Mouse (Mus musculus) cerebellum, adult 2 months (tissue): ENCODE measurements around the gene Pdxk. TPM values are rescaled to one million over a fixed set of nuclear protein-coding genes. Genes with fewer than 3 reads are reported as not detected.
"Not testable (repeated sequence)": the region's sequence is repeated elsewhere in the genome, so short reads cannot be mapped to it uniquely, and the experiment has no call there.

ENCODE experiments used
- DNase-seq, 2 experiments: peaks; one replicate each; pipeline ENCODE4 v3.0.0; 2021
- H3K27ac ChIP-seq: fragments of 200-500 bp; 2 replicates; pipeline ENCODE4 v1.5.1; 2012; ENCODE audit warnings: low read length, control low read depth, inconsistent platforms; ENCODE audit not compliant: insufficient read depth
- H3K27me3 ChIP-seq: fragments of 200-500 bp; 2 replicates; pipeline ENCODE4 v1.6.1; 2012; ENCODE audit warnings: inconsistent platforms, mild to moderate bottlenecking, low read length, moderate library complexity; ENCODE audit not compliant: control insufficient read depth, insufficient read depth
- H3K4me1 ChIP-seq: fragments of 200-500 bp; 2 replicates; pipeline ENCODE4 v1.6.1; 2011; ENCODE audit warnings: low read length; ENCODE audit not compliant: control insufficient read depth, insufficient read depth
- H3K4me3 ChIP-seq: fragments of 200-500 bp; replicated peaks from 2 replicates; pipeline ENCODE3; 2011; ENCODE audit warnings: mild to moderate bottlenecking, low read depth, low read length, control low read depth; ENCODE audit not compliant: insufficient read depth
- CTCF ChIP-seq: fragments of 200-500 bp; IDR thresholded peaks from 2 replicates; pipeline ENCODE4 v1.5.1; 2011; ENCODE audit warnings: low read depth, mild to moderate bottlenecking, control low read depth, low read length, moderate library complexity, borderline replicate concordance; ENCODE audit not compliant: insufficient read depth
- POLR2A ChIP-seq: fragments of 200-500 bp; IDR thresholded peaks from 2 replicates; pipeline ENCODE4 v1.6.1; 2011; ENCODE audit warnings: low read length, control low read depth, borderline replicate concordance; ENCODE audit not compliant: insufficient read depth
- whole genome bisulfite sequencing: fragments of 180-500 bp; shearing (Covaris S2); methylation state at CpG from one replicate; pipeline ENCODE4 v1.1.7; 2018; 5-methylcytosine and 5-hydroxymethylcytosine counted together
- polyA plus RNA-seq: library from polyadenylated mRNA; depleted of rRNA; stranded (reverse); fragments of >200 nt; gene quantifications from 2 replicates; pipeline ENCODE4 v1.2.3, GENCODE M21; 2012; rRNA removed

Gene Pdxk
- polyA plus RNA-seq: 82.0 and 83.5 TPM in 2 replicates

GRCm38 (mm10) chr10:78464792-78465207, at the start of gene Pdxk:
Pdxk (minus strand) TSS chr10:78464975.
- no peaks in the 10 kb centered on the region for H3K27me3 ChIP-seq
- TF ChIP-seq POLR2A (peak; percentile 95), CTCF (no peak)

GRCm38 (mm10) chr10:78502986-78503733, 38.4 kb upstream of the Pdxk start:
- H3K4me1 ChIP-seq: no peaks in the 10 kb centered on the region
- H3K27ac ChIP-seq: no peak overlapping the region
- no peaks in the 10 kb centered on the region for H3K27me3 ChIP-seq
- H3K4me3 ChIP-seq: no peak overlapping the region
- 80% methylated on average over 6 of the region's 6 CpGs for WGBS
- DNase-seq: no peak
- TF ChIP-seq CTCF (no peak), POLR2A (no peak)

More at GRCm38 (mm10) chr10:78464792-78465207, at the start of gene Pdxk:
- H3K27ac ChIP-seq: peak within 1 kb of the TSS; percentile 85
- WGBS: under 1% methylated on average over 35 of the region's 35 CpGs
- H3K4me1 ChIP-seq: peaks cover 23% of the 10 kb centered on the region
- peak; percentile 95 to 97 for DNase-seq
- peak within 1 kb of the TSS; percentile 85 for H3K4me3 ChIP-seq

- Histone ChIP-seq H3K4me3 (no peak overlapping the region), H3K27ac (no peak overlapping the region), H3K4me1 (no peaks in the 10 kb centered on the region), H3K27me3 (no peaks in the 10 kb centered on the region)
- peak; percentile 92 for TF ChIP-seq CTCF
- TF ChIP-seq POLR2A: no peak
- peak; percentile 73 to 82 for DNase-seq
- 12% methylated on average over 26 of the region's 26 CpGs for WGBS
Observed at GRCm38 (mm10) chr10:78487431-78488086, 22.8 kb upstream of the Pdxk start.

GRCm38 (mm10) chr10:78486871-78487270, 22.1 kb upstream of the Pdxk start:
- H3K27ac ChIP-seq: no peak overlapping the region
- no peak overlapping the region for H3K4me3 ChIP-seq
- WGBS: 67% methylated on average over 5 of the region's 5 CpGs
- no peaks in the 10 kb centered on the region for H3K27me3 ChIP-seq
- DNase-seq: no peak
- no peaks in the 10 kb centered on the region for H3K4me1 ChIP-seq
- TF ChIP-seq POLR2A: no peak
- no peak for TF ChIP-seq CTCF

GRCm38 (mm10) chr10:78485369-78485768, 20.6 kb upstream of the Pdxk start:
- not testable (repeated sequence) for H3K27me3 ChIP-seq, H3K27ac ChIP-seq, H3K4me1 ChIP-seq, H3K4me3 ChIP-seq, DNase-seq
- 70% methylated on average over 2 of the region's 2 CpGs for WGBS

GRCm38 (mm10) chr10:78481928-78482499, 17.2 kb upstream of the Pdxk start:
- 1% methylated on average over 35 of the region's 35 CpGs for WGBS

GRCm38 (mm10) chr10:78480954-78481927, 16.5 kb upstream of the Pdxk start:
- DNase-seq: no peak
- TF ChIP-seq CTCF (no peak), POLR2A (no peak)
- Histone ChIP-seq H3K27ac (no peak overlapping the region), H3K27me3 (no peaks in the 10 kb centered on the region), H3K4me3 (peak overlapping the region; percentile 45), H3K4me1 (no peaks in the 10 kb centered on the region)
- WGBS: 40% methylated on average over 21 of the region's 21 CpGs

More at GRCm38 (mm10) chr10:78481928-78482499, 17.2 kb upstream of the Pdxk start:
- Histone ChIP-seq H3K27me3 (no peaks in the 10 kb centered on the region), H3K4me3 (peak overlapping the region; percentile 45), H3K27ac (no peak overlapping the region), H3K4me1 (no peaks in the 10 kb centered on the region)
- TF ChIP-seq CTCF: peak; percentile 19; the same call in 1 of the 2 replicates
- TF ChIP-seq POLR2A: no peak
- peak; percentile 53 to 54 for DNase-seq
